Mouse (Mus musculus) T-helper 2 cell (primary cell): Measurements from ENCODE around the gene Olfr1166.

Experiments used
- in situ Hi-C: fragments of 300-600 bp; cut with MboI, MseI; formaldehyde crosslinking; loops from one replicate; pipeline ENCODE4 v1.15.1; 2025; ENCODE audit warnings: high pct_unique_total_duplicates

The Olfr1166 gene

DNA sequence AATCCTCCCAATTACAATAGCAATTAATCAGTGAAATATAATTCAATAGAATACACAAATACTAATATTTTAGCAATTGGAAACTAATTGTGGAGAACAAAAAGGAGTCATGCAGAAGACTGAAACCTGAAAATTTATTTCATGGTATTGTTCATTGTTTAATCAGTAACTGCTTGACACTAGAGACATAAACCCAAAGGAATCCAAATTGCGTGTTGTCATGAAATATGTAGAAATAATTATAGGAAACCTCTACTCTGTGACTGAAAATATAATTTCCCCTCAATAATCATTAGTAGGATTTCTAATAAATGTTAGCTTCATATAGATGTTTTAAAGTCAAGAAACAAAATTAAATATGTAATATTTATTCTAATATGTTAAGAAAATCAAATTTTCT is at the start of gene Olfr1166:
TSS of gene Olfr1166 (minus strand) at position 101 of the 400 bp plus-strand sequence.
- in situ Hi-C loops = no loop called here

DNA sequence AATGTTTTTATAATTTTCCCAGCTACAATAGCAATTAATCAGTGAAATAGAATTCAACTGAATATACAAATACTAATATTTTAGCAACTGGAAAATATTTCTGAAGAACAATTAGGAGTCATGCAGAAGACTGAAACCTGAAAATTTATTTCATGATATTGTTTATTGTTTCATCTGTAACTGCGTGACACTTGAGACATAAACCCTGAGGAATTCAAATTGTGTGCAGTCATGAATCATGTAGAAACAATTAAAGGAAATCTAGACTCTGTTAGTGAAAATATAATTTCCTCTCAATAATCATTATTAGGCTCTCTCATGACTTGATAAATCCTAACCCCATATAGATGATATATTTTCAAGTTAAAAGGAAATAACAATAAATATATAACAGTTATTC is 27.0 kb upstream of the Olfr1166 start, which contains the start of gene Olfr1167:
TSS of gene Olfr1167 (minus strand) at position 101 of the 400 bp plus-strand sequence.
- in situ Hi-C loops = loop anchor here (5.0 kb wide), 1 partner anchor 107 kb away; no protein-coding TSS in a partner anchor

DNA sequence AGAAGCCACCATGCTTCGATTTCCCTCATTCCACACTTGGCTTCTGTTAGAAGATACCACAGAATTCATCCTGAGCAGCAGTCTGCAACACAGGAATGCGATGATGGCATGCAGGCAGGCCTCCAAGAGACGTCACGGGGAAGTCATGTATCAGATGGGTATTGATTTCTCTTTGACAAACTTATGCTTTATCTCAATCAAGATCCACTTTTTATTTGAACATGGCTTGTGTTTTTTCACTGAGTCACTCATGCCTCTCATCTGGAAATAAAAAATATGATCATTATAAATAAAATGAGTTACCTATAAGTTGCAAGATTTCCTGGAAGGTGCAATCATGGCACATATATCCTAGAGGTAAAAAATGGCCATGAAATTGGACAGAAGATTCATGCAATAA is 34.2 kb downstream of the Olfr1166 start, which contains the start of gene Olfr1164:
TSS of gene Olfr1164 (minus strand) at position 101 of the 400 bp plus-strand sequence.
- in situ Hi-C loops = no loop called here
